Mouse (Mus musculus) limb, embryonic 15.5 days (tissue): Measurements from ENCODE around the gene Gm20388. TPM values are rescaled to one million over a fixed set of nuclear protein-coding genes. Genes with fewer than 3 reads are reported as not detected.
"Not testable (repeated sequence)": the region's sequence is repeated elsewhere in the genome, so short reads cannot be mapped to it uniquely, and the experiment has no call there.

Experiments used
- ATAC-seq: fragments of 200-750 bp; cut with Nextera tagmentation; 2 replicates; pipeline ENCODE4 v1.8.0; 2017; ENCODE audit warnings: low read depth, moderate TSS enrichment; ENCODE audit not compliant: insufficient number of reproducible peaks, low FRiP score, low TSS enrichment
- H3K27ac ChIP-seq: fragments of 300-500 bp; sonication (generic); 2 replicates; pipeline ENCODE4 v1.5.1; 2015; ENCODE audit warnings: moderate library complexity, mild to moderate bottlenecking, inconsistent platforms
- H3K27me3 ChIP-seq: fragments of 300-500 bp; sonication (generic); 2 replicates; pipeline ENCODE4 v1.6.1; 2015; ENCODE audit warnings: inconsistent platforms
- H3K36me3 ChIP-seq: fragments of 300-500 bp; sonication (generic); 2 replicates; pipeline ENCODE4 v1.6.1; 2015; ENCODE audit warnings: inconsistent platforms
- H3K4me1 ChIP-seq: fragments of 300-500 bp; sonication (generic); 2 replicates; pipeline ENCODE4 v1.6.1; 2015; ENCODE audit warnings: inconsistent platforms
- H3K4me2 ChIP-seq: fragments of 300-500 bp; sonication (generic); 2 replicates; pipeline ENCODE4 v1.6.1; 2015; ENCODE audit warnings: mild to moderate bottlenecking, inconsistent platforms
- H3K4me3 ChIP-seq: fragments of 300-500 bp; sonication (generic); 2 replicates; pipeline ENCODE4 v1.5.1; 2015; ENCODE audit warnings: mild to moderate bottlenecking, inconsistent platforms
- H3K9ac ChIP-seq: fragments of 300-500 bp; sonication (generic); 2 replicates; pipeline ENCODE4 v1.6.1; 2015; ENCODE audit warnings: inconsistent platforms
- H3K9me3 ChIP-seq: fragments of 300-500 bp; sonication (generic); 2 replicates; pipeline ENCODE4 v1.6.1; 2016; ENCODE audit warnings: inconsistent platforms
- WGBS: fragments of 180-500 bp; shearing (Covaris S2); methylation state at CpG from one replicate; pipeline ENCODE4 v1.1.7; 2015; 5-methylcytosine and 5-hydroxymethylcytosine counted together
- polyA plus RNA-seq: library from polyadenylated mRNA; unstranded; fragments of >200 nt; fragmentation: Nextera tagmentation; extraction: Ambion mirVana; gene quantifications from 2 replicates; pipeline ENCODE4 v1.2.1, GENCODE M21; 2015

Gm20388 gene
- polyA plus RNA-seq, 1 experiment from 2014 or later = 4.9 TPM

DNA sequence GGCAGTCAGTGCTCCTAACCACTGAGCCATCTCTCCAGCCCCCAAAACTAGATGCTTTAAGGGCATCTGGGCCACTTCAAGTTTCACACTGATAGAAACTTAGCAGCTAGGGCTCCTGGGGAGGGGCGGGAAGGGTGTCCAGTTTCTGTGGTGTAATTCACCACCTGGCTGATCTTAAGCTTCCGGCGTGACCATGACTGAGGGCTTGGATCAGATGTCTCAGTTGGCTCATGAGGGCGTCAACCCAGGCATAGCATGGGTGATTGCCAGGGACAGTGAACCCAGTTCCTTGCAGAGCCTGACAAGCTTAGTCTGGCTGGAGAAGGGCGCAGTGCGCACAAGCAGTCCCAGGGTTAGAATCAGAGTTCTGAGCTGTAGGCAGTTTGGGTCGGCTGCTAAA is 868.5 kb downstream of the Gm20388 start:
- Histone ChIP-seq H3K27ac (no peak overlapping the region), H3K36me3 (no peaks in the 10 kb centered on the region), H3K4me2 (no peak overlapping the region), H3K9ac (no peak overlapping the region), H3K27me3 (peaks cover 7% of the 10 kb centered on the region; the same call in 1 of the 2 replicates), H3K9me3 (no peaks in the 10 kb centered on the region), H3K4me3 (no peak overlapping the region), H3K4me1 (no peaks in the 10 kb centered on the region)
- ATAC-seq = no peak
- WGBS = 92% methylated on average over 7 of the region's 7 CpGs

DNA sequence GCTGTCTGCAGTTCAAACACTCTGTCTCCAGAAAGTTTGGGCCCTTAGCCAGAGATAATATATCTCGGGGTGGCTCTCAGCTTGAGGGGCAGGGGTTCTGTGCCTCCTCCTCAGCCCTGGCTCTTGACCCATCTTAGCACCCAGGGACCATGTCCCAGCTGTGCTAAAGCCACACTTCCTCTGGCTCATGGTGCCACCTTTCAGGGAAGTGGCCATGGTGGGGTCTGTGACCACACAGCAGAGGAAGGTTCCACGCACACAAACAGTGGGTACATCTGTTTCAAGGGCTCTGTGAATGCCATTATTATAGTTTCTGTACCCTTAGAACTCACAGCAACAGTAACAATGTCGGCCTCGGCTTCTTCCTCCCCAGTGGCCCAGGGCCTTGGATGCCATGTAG is 873.1 kb downstream of the Gm20388 start:
- Histone ChIP-seq H3K27ac (no peak overlapping the region), H3K9ac (no peak overlapping the region), H3K4me1 (no peaks in the 10 kb centered on the region), H3K4me3 (no peak overlapping the region), H3K36me3 (no peaks in the 10 kb centered on the region), H3K4me2 (no peak overlapping the region), H3K9me3 (no peaks in the 10 kb centered on the region), H3K27me3 (peaks cover 10% of the 10 kb centered on the region; the same call in 1 of the 2 replicates)
- WGBS = 79% methylated on average over 4 of the region's 4 CpGs
- no peak for ATAC-seq

DNA sequence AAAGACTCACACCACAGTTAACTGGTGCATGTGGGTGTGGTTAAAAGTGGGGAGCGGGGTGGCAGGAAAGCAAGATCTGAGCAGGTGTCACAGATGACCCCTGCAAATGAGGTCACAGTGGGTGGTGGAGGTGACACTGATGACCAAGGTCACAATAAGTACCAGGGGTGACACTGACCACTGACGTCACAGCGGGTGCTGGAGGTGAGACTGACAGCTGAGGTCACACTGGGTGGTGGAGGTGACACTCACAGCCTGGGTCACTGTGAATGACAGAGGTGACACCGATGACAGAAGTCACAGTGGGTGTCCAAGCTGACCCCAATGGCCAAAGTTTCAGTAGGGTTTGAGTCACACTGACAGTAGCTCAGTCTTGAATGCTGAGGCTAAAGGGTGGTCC is 876.1 kb downstream of the Gm20388 start:
- H3K4me1 ChIP-seq = 0 out of 2 replicates have a peak, but pooled peaks cover 2% of the 10 kb centered on the region
- no peaks in the 10 kb centered on the region for H3K9me3 ChIP-seq
- no peak for ATAC-seq
- H3K4me3 ChIP-seq = no peak overlapping the region
- peaks cover 7% of the 10 kb centered on the region; the same call in 1 of the 2 replicates for H3K27me3 ChIP-seq
- H3K36me3 ChIP-seq = no peaks in the 10 kb centered on the region
- 81% methylated on average over 4 of the region's 4 CpGs for WGBS
- no peak overlapping the region for H3K27ac ChIP-seq
- no peak overlapping the region for H3K9ac ChIP-seq
- H3K4me2 ChIP-seq = no peak overlapping the region

DNA sequence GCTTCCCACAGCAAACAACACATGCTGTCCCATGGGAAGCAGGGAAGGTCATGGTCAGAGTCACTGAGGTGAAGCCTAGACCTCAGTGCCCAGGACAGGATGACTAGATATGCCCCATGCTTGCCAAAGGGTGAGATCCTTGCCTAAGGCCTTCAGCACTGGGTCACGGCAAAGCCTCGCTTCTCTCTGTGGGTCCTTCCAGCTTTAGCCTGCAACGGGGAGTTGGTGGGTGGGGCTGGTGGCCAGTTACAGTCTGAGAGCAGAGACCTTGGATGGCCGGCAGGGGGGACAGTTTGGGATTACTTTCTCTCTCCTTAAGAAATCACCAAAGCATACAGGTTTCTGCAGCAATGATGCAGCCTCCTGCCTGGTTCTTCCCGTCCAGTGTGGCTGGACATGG is 877.0 kb downstream of the Gm20388 start:
- H3K9me3 ChIP-seq = no peaks in the 10 kb centered on the region
- H3K4me1 ChIP-seq = 0 out of 2 replicates have a peak, but pooled peaks cover 2% of the 10 kb centered on the region
- no peak for ATAC-seq
- H3K4me3 ChIP-seq = no peak overlapping the region
- WGBS = 26% methylated on average over 5 of the region's 5 CpGs
- H3K4me2 ChIP-seq = no peak overlapping the region
- H3K27me3 ChIP-seq = peaks cover 4% of the 10 kb centered on the region; the same call in 1 of the 2 replicates
- no peak overlapping the region for H3K9ac ChIP-seq
- H3K36me3 ChIP-seq = no peaks in the 10 kb centered on the region
- H3K27ac ChIP-seq = no peak overlapping the region

DNA sequence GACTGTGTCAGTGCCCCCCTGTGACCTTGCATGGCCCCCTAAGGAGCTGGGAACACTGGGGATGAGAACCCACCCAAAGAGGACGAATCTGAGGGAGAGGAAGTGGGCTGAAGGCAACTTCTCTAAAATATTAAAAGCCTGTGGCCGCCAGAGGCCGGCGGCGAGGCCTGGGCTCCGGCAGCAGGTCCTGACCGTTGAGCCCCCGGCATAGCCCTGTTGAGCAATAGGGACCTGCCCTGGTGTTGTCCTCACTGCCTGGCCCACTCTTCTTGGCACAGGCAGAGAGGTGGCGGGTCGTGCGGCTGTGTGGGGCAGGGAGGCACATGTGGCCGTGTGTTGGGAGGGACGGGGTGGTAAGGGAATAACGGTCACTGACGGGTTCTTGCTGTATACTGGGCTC is 882.1 kb downstream of the Gm20388 start:
- no peak overlapping the region for H3K4me3 ChIP-seq
- no peak for ATAC-seq
- H3K9me3 ChIP-seq = no peaks in the 10 kb centered on the region
- H3K4me2 ChIP-seq = no peak overlapping the region
- H3K4me1 ChIP-seq = 0 out of 2 replicates have a peak, but pooled peaks cover 2% of the 10 kb centered on the region
- 0 out of 2 replicates have a peak, but pooled peaks cover 3% of the 10 kb centered on the region for H3K27me3 ChIP-seq
- H3K9ac ChIP-seq = no peak overlapping the region
- 80% methylated on average over 15 of the region's 15 CpGs for WGBS
- H3K36me3 ChIP-seq = no peaks in the 10 kb centered on the region
- H3K27ac ChIP-seq = no peak overlapping the region

DNA sequence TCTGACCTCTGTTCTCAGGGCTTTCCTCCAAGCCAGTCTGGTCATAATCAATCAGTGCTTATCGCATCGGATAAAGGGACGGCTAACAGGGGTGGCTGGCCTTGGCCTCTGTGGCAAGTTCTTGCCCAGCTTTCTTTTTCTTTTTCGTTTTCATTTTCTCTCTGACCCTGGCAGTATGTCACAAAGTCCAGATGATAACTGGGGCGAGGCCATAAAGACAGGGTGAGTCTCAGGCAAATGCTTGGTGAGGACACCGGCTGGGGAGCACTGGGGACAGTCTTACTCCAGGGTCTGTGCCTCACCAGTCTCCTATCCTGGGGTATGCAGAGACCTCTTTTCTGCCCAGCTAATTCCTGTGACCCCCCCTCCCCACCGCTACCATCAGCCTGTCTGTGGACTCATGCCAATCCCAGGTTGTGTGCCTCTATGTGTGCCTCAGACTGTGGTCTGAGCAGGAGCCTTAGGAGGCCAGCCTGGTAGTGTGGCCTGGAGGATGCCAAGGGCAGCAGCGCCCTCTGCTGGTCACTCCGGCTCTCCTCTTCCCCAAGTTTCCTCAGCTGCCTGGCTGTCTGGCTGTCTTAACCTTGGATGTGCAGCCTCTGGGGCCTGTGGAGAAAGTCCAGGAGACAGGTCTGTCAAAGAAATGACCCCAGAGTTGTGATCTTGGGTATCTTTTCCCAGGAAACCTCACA is 885.4 kb downstream of the Gm20388 start:
- Histone ChIP-seq H3K4me3 (no peak overlapping the region), H3K36me3 (no peaks in the 10 kb centered on the region), H3K27me3 (peaks cover 23% of the 10 kb centered on the region), H3K4me1 (0 out of 2 replicates have a peak, but pooled peaks cover 2% of the 10 kb centered on the region), H3K9ac (no peak overlapping the region), H3K9me3 (no peaks in the 10 kb centered on the region), H3K27ac (no peak overlapping the region), H3K4me2 (no peak overlapping the region)
- 48% methylated on average over 9 of the region's 9 CpGs for WGBS
- no peak for ATAC-seq

DNA sequence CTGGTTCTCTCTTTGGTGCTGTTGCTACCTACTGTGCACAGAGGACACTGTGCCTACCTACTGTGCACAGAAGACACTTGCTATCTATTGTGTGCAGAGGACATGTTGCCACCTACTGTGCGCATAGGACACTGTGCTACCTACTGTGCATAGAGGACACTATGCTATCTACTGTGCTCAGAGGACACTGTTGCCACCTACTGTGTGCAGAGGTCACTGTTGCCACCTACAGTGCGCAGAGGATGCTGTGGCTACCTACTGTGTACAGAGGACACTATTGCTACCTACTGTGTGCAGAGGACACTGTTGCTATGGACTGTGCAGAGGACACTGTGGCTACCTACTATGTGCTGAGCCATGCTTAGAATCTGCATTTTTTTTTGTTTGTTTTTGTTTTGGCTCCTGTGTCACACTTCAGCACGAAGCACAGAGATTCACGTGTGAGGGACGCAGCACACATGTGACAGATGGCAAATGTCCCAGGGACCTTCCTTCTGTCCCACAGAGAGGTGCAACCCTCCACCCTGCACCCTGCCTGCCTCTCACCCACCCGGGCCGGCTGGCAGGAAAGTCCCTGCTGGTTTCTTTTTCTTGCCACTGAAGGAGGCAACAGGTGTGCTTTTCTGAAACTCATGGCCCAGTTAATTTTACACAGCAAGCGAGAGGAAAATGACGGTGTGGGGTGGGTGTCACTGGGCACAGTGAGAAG is 886.5 kb downstream of the Gm20388 start:
- 0 out of 2 replicates have a peak, but pooled peaks cover 2% of the 10 kb centered on the region for H3K4me1 ChIP-seq
- 76% methylated on average over 9 of the region's 9 CpGs for WGBS
- H3K36me3 ChIP-seq = no peaks in the 10 kb centered on the region
- H3K9ac ChIP-seq = no peak overlapping the region
- H3K4me2 ChIP-seq = no peak overlapping the region
- no peak overlapping the region for H3K27ac ChIP-seq
- peaks cover 34% of the 10 kb centered on the region for H3K27me3 ChIP-seq
- no peak overlapping the region for H3K4me3 ChIP-seq
- H3K9me3 ChIP-seq = no peaks in the 10 kb centered on the region
- ATAC-seq = no peak

DNA sequence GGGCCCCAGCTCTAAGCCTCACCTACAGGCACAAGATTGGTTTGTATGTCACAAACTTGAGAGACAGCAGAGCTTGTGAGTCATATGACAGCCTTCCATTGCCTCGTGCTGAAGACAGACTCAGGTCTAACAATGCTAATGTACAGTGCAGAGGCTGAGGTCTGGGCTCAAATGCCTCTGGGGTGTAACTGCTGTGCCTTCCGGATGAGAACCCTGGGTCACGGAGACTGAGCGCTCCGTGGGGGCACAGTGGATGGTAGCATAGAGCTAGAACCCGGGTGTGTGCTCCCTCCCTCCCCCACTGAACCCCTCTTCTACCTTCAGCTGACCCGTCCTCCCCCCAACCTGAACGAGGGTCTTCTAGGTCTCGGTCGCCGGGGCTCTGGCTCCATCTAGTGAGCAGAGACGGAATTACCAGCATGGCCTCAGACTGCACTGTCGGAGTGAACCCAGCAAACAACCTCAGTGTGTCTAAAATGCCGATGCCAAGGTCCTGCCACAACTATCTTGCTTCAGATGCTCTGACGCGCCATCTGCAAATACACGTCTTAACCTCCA is 889.7 kb downstream of the Gm20388 start:
- Histone ChIP-seq H3K36me3 (no peaks in the 10 kb centered on the region), H3K27ac (no peak overlapping the region), H3K4me1 (0 out of 2 replicates have a peak, but pooled peaks cover 2% of the 10 kb centered on the region), H3K4me3 (no peak overlapping the region), H3K4me2 (peak overlapping the region; percentile 27; the same call in 1 of the 2 replicates), H3K9ac (no peak overlapping the region), H3K9me3 (no peaks in the 10 kb centered on the region), H3K27me3 (peaks cover 51% of the 10 kb centered on the region)
- ATAC-seq = no peak
- 5% methylated on average over 17 of the region's 17 CpGs for WGBS

DNA sequence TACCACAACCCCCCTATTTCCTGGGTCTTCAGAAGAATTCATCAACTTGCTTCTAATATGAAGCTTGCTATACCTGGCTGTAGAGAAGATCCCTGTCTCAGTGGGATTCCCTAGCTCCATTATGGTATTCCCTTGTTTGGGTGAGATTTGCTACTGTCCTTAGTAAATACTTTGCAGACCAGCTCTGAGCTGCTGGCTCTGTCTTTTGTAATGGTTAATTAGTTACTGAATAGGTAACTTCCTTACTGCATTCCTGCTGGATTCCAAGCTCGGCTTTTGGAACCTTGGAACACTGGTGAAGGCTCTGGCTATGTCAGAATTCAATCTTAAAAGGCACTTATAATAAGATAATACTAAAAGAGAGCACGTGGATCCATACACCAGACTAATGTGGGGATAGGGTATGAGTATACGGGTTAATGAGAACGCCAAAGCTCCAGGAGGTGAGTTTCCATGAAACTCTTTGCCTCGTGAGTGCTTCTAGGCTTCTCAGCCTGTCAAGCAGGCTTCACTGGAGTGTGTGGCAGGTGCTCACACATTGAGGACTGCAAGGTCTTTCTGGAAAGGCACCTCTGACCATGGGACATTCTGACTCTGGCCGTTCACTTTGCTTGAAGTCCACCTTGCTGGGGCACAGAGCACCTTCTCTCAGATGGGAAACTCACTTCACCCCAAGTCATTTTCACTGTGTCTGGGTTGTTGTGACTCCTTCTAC is 893.2 kb downstream of the Gm20388 start:
- H3K27ac ChIP-seq, H3K4me3 ChIP-seq, H3K9me3 ChIP-seq, H3K9ac ChIP-seq, H3K4me1 ChIP-seq, H3K4me2 ChIP-seq, H3K36me3 ChIP-seq, ATAC-seq: not testable (repeated sequence)
- 62% methylated on average over 6 of the region's 6 CpGs for WGBS
- peaks cover 49% of the 10 kb centered on the region for H3K27me3 ChIP-seq

DNA sequence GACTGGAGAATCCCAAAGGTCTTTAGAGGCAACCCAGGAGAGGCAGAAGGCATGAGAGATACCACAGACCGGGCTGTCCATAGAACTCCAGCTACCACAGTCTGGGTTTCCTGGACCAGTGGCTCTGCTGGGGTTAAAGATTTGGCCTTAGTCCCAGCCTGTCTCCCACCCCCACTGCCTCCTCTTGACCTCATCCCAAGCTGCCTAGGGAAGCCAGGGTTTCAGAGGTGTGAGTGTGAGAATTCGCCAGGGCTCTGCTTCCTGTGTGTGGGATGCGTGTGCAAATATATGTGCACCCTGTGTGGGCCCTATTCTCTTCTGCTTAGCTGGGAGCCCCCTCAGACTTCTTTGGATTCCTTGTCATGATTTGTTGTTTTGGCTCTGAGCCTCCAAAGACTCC is 894.1 kb downstream of the Gm20388 start:
- no peak for ATAC-seq
- Histone ChIP-seq H3K27me3 (peaks cover 42% of the 10 kb centered on the region), H3K4me2 (no peak overlapping the region), H3K36me3 (no peaks in the 10 kb centered on the region), H3K4me1 (0 out of 2 replicates have a peak, but pooled peaks cover 2% of the 10 kb centered on the region), H3K9me3 (no peaks in the 10 kb centered on the region), H3K9ac (no peak overlapping the region), H3K27ac (no peak overlapping the region), H3K4me3 (no peak overlapping the region)
- 62% methylated on average over 3 of the region's 3 CpGs for WGBS

DNA sequence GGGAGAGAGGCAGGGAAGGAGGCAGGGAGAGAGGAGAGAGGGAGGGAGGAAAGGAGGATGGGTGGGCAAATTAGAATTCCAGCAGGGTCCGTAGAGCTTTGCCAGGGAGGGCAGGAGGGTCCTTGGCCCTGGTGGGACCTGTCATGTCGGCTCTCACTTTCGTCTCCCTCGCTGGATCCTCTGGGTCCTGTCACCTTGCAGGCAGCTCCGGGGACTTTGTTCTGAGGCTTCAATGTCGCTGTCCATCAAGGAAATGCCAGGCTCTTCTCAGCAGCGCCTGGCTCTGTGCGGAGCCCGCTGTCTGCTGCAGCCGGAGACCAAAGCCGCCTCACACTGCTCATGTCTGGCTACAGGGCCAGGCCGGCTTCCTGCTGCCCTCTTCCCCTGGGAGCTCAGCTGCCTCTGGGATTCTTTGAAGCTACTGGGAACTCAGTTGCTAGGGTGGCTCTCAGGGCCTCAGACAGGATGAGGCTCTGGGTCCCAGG is 896.2 kb downstream of the Gm20388 start:
- Histone ChIP-seq H3K27ac (no peak overlapping the region), H3K36me3 (no peaks in the 10 kb centered on the region), H3K9me3 (no peaks in the 10 kb centered on the region), H3K4me2 (no peak overlapping the region), H3K27me3 (peaks cover 29% of the 10 kb centered on the region), H3K4me3 (no peak overlapping the region), H3K4me1 (no peaks in the 10 kb centered on the region), H3K9ac (no peak overlapping the region)
- 48% methylated on average over 12 of the region's 12 CpGs for WGBS
- ATAC-seq = no peak
